Mouse (Mus musculus): Measurements from ENCODE around the gene Hnrnpa3.

Gene Hnrnpa3

GRCm38 (mm10) chr2:75704234-75705161 is 45.4 kb downstream of the Hnrnpa3 start, which contains the start of gene Nfe2l2:
Nfe2l2 (minus strand) TSS chr2:75704641.
- peak; percentile 94 for DNase-seq

GRCm38 (mm10) chr2:75705162-75705752 is 46.2 kb downstream of the Hnrnpa3 start:
- DNase-seq = no peak

GRCm38 (mm10) chr2:75706435-75706834 is 47.4 kb downstream of the Hnrnpa3 start:
- DNase-seq = peak; percentile 21

DNA sequence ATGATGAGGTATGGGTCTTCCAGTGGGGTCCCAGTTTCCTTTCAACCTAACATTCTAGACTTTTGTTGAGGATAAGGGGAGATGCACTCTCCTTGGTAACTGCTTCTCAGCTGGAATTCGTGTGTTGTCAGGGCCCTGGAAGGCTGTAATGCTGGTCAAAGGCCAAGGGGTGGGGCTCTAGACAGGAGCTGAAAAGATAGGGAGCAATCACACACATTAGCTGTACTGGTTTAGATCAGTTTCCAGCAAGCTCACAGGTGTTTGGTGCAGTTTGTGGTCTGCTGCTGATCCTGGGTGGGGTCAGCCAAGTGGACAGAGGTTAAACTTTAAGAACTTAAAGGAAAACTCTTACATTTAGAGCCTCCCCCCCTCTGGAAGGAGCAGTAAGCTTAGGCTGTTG is 48.4 kb downstream of the Hnrnpa3 start:
- DNase-seq = no peak

DNA sequence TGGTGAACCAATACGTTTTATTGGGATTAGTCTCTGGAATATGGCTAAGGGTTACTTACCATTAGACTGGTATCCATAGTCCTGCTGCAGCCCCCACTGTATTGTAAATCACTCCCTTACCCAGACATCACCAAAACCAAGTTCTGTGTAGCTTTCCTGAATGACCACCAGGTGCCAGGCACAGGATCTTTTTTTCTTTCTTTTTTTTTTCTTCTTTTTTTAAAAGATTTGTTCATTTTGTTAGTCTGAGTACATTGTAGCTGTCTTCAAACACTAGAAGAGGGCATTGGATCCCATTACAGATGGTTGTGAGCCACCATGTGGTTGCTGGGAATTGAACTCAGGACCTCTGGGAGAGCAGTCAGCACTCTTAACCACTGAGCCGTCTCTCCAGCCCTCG is 54.0 kb downstream of the Hnrnpa3 start:
- no peak for DNase-seq

GRCm38 (mm10) chr2:75714766-75715165 is 55.7 kb downstream of the Hnrnpa3 start:
- DNase-seq = no peak

- no peak for DNase-seq
Observed at GRCm38 (mm10) chr2:75716046-75717016, 57.3 kb downstream of the Hnrnpa3 start.

All from thymus, postnatal 14 days (tissue).